Mouse (Mus musculus) embryonic fibroblast, embryonic 13.5 days (primary cell): ENCODE measurements around the gene Spdya.

Experiments
- CTCF ChIP-seq: IDR thresholded peaks from 2 replicates; pipeline ENCODE4 v1.5.1; 2011; ENCODE audit warnings: mild to moderate bottlenecking, control low read depth, low read length, moderate library complexity, borderline replicate concordance; ENCODE audit not compliant: insufficient read depth
- POLR2A ChIP-seq: IDR thresholded peaks from 2 replicates; pipeline ENCODE4 v1.6.1; 2011; ENCODE audit warnings: low read depth, mild to moderate bottlenecking, control low read depth, low read length, moderate library complexity

GRCm38 (mm10) chr17:71548586-71548985, 3.3 kb upstream of the Spdya start:
- TF ChIP-seq CTCF (no peak), POLR2A (no peak)
